Mouse (Mus musculus): ENCODE measurements at regions not wholly inside any gene's neighbourhood (a gene's known extent, or its start where the extent isn't known, plus 50 kb on each side); places are given as distances from the start of the nearest gene placed in this dataset.

DNA sequence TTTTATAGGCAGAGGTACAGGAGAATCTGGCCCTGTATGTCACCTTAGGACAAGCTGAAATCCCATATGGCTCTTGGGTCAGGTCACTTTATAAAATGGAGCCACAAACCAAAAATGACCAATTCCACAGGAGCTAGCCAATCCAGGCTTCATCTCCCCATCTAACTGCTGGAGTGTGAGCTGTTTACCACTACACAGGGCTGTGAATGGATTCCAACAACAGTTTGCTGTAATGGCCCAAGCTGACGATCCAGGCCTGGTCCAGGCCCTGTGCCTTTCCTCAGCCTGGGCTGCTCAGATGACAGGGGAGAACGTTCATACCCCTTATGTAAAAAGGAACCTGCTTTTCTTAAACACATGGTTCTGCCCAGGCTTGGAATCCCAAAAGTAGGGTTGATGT lies 55.5 kb upstream of the Gm7358 start:
- no peak for TF ChIP-seq CTCF (IDR thresholded peaks at IDR 0.05; ENCODE audit: extremely low read depth, insufficient read depth, low read length)
- no peak for TF ChIP-seq POLR2A (IDR thresholded peaks at IDR 0.05; ENCODE audit: extremely low read depth, insufficient read depth, low read length)
